Mouse (Mus musculus) c-Kit-positive CD71-positive TER-119-negative erythroid progenitor cells, embryonic 14.5 days (primary cell): ENCODE measurements at regions not wholly inside any gene's neighbourhood (a gene's known extent, or its start where the extent isn't known, plus 50 kb on each side); places are given as distances from the start of the nearest gene placed in this dataset.
A peak's percentile ranks its signal among the peaks of the same experiment; 100 is the strongest.

Experiments used
- DNase-seq: peaks from one replicate; pipeline ENCODE4 v3.0.0-alpha.2; 2013; ENCODE audit warnings: low read depth

DNA sequence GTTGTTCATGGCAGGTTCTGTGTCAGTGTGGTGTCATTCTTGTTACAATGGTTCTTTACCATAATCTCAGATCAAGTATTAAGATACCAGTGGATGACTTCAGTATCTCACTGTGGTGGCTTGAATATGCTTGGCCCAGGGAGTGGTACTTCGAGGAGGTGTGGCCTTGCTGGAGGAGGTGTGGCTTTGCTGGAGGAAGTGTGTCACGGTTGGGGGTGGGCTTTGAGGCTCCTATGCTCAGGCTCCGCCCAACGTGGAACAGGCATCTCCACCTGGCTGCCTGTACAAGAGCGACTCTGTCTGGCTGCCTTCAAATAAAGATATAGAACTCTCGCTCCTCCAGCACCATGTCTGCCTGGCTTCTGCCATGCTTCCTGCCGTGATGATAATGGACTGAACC is 63.6 kb downstream of the Cd2 start:
- DNase-seq = no peak

DNA sequence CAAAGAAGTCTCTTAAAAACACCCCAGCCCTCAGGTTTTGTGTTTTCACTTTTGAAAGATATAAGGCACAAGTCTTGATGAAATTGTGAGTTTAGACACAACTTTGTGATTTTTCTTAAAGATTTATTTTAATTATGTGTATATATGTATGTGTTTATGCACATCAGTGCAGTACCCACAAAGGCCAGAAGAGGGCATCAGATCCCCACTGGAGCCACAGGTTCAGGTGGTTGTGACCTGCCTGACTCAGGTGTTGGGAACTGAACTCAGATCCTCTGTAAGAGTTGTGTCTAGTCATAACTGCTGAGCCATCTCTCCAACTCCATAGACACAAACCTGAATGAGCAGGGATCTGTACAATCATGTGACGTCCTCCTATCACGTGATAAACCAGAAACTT is 67.8 kb downstream of the Cd2 start:
- no peak for DNase-seq

DNA sequence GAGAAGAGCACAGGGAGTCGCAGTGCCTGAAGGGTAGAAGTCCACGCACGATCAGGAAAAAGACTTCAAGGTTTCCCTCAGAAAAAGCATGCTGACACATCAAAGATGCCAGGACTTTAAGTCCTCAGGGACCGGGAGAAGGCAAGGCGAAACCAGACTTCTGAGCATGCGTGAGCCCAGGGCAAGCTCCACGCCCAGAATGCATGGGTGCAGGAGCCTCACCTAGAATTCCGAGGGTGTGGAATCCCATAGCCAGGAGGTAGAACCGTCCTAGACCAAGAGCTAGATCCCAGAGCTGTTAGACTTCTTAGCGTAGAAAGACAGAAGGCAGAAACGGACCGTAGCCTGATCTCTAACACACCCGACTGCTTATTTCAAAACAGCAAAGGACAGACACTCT is 71.0 kb downstream of the Cd2 start:
- no peak for DNase-seq

DNA sequence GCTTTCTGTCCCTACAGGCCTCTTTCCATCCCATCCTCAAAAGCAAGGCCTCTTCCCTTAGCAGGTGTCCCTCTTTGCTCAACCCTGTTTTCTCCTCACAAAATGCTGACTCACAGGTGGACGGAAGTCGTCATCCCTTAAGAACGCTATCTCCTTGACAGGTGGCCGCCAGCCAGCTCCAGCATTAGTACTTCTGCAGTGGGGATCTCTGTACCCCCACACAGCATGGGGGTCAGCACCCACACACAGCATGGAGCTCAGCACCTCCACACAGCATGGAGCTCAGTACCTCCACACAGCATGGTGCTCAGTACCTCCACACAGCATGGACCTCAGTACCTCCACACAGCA is 74.6 kb downstream of the Cd2 start:
- no peak for DNase-seq

GRCm38 (mm10) chr3:101212403-101213211 is 75.1 kb downstream of the Cd2 start:
- no peak for DNase-seq

DNA sequence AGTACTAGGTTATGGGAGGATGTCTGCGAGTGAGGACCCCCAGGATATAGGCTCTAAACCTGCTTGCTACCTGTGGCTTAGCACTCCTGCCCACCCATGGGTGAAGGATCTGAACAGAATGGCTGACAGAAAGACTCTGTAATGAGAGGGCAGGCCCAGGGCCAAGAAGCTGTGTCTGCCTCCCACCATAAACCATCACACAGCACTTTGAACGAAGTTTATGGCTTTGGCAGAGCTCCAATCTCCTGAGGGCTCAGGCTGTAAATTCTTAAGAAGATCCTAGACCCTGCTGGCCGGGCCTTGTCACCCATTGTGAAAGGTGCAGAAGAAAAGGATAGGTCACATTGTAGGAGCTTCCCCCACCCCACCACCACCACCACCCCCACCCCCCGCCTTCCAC is 75.8 kb downstream of the Cd2 start:
- DNase-seq = no peak

DNA sequence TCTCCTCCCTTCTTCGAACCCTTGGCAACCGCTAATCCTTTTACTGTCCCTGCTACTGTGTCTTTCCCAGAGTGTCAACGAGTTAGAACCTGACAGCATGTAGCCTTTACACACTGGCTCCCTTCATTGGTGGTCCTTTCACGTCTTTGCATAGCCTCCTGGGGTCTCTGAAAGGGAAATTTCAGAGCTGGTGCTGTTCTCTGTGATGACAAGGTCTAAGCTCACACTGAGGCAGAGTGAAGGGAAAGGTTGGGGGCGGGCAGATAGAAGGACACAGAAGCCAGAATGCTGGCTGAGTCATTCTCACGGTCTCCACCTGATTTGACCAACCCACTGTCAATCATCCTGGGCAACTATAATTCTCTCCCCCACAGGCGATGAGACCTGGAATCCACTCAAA is 78.2 kb downstream of the Cd2 start:
- no peak for DNase-seq

GRCm38 (mm10) chr3:101208751-101209150 is 79.0 kb downstream of the Cd2 start:
- no peak for DNase-seq

DNA sequence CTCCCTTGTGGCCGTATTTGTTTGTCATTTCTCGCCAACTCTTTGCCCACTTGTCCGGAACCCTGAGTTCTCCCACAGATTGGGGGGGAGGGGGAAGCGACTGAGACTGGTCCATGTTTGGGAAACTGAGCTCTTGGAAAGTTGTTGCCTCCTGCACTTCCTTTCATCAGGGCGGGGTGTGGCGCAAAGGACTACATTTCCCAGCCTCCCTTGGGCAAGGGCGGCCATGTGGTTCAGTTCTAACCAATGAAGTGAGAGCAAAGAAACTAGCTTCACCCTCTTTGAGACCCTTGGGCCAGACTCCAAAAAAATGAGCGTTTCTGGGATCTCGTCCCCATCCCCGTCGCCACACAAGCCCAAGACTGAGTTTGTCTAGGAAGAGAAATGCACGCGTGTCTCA is 81.6 kb downstream of the Cd2 start:
- peak; percentile 6 for DNase-seq

- no peak for DNase-seq
These were observed 84.6 kb upstream of the Ptgfrn start for GRCm38 (mm10) chr3:101194725-101195124.

DNA sequence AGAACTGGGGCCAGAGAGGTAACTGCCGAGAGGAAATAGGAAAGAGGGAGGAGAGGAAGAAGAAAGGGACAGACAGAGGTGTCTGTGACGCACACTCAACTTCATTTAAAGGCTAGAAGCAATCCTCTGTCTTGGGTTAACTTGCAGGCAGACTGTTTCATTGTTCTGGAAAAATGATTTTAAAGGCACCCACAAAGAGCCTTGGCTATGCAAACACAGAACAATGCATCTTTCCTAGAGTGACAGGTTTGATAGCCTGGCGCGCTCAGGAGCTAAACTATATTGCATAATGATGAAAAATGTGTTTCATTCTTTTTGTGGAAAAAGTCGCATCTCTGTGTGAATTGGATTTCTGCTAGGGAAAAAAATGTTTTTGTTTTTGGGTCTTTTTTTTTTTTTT is 84.2 kb upstream of the Ptgfrn start:
- DNase-seq = no peak

DNA sequence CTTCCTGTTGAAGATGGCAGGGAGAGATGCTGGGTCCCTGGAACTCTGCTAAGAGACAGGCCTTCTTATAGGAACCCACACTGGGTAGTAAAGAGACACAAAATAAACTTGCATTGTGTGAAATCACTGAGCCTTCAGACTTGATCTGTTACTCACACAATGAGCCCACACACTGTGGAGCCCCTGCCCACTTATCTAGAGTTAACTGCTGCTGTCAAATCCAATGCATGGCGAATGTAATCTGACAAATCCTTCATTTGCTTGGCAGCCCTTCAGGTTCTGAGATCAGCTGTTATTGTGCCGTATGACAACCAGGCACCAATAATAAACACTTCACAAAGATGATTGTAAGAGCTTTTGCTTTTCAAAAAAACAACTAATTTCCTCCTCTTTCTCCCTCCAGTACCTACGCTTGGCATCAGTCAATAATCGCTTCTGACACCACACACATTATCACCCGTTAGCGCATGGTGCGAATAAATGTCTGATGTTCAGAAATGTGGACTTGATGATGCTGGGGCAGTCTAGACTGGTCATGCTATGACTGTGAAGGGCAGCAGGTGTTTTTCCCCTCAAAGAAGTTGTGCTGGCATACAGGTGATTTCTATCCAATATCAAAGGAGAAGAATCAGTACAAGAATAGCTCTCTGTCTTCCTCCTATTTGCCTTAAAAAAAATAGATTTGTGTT is 81.4 kb upstream of the Ptgfrn start:
- DNase-seq = no peak

GRCm38 (mm10) chr3:101181958-101182357 is 71.9 kb upstream of the Ptgfrn start:
- no peak for DNase-seq

- no peak for DNase-seq
These were observed 63.9 kb upstream of the Ptgfrn start for GRCm38 (mm10) chr3:101173954-101174353.

- no peak for DNase-seq
These were observed 60.2 kb upstream of the Ptgfrn start for GRCm38 (mm10) chr3:101170037-101171019.

DNA sequence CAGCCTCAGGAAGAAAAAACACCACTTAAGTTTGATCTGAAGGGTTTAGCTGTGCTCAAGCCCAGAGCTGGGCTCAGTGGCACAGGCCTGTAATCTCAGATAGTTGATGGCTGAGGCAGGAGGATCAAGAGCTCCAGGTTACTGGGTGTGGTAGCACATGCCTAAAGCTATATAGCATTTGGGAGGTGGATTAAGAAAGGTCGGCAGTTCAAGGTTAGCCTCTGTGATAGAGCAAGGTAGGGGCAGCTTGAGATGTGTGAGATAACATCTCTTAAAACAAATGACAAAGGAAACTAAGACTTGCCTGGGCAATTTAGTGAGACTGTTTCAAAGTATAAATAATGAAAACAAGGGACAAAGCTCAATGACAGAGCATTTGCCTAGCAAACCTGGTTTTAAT is 56.9 kb upstream of the Ptgfrn start:
- DNase-seq = no peak

GRCm38 (mm10) chr3:101166580-101166979 is 56.5 kb upstream of the Ptgfrn start:
- no peak for DNase-seq

DNA sequence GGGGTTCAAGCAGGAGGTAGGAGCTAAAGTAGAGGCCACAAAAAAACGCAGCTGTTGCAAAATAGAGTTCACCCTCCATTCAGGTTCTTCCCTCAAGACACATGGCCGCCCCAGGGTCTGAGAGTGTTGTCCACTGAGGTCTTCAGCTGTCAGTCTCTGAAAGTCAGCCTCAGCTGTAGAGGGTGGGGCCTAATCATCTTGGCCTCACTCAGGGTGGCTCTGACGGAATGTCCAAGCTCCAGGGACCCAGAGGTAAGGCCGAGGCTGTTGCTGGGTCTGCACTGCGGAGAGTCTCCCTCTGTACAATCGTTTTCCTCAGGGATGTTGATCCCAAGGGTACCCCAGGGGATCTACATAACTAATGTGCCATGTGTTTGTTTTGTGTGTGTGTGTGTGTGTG is 55.2 kb upstream of the Ptgfrn start:
- no peak for DNase-seq

DNA sequence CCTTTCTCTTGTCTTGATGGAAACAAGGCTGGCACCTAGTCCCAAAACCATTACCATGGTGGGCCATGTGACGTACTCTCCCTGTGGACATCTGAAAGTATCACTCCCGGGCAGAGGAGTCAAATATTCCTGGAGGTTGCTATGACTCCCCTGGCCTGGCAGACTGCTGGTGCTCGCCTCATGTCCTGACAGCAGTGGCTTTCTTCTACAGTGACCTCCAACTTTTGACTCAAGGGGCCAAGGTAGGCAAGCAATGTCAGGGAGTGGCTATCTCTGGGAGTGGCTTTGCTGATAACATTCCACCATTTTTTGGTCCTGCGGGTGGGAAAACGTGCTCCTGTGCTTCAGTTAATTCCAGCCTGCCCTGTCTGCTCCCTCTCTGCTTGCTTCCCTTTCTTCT is 54.7 kb upstream of the Ptgfrn start:
- no peak for DNase-seq

DNA sequence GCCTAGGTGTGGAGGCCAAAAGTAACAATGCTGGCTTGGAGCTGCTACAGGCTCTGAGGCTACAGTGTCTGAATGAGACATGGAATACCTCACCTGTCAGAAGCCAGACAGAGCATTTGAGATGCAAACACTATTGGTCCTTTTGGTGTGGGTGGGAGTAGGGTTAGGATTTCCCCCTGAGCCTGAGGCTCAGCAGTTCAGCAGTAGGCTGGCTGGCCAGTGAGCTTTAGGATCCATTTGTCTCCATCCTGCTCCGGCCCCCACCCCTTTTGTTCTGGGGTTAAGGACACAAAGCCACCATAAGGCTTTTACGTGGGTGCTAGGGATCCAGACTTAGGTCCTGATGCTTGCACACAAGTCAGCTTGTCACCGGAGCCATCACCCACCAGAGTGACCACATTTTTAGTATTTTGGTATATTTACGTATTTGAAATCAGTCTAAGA is 53.9 kb upstream of the Ptgfrn start:
- no peak for DNase-seq

GRCm38 (mm10) chr3:101163160-101163990 is 53.3 kb upstream of the Ptgfrn start:
- DNase-seq = no peak
